7 mouse cellular contexts compared by ENCODE assay signal in genomic region chr6:113605224-113605545, GRCm38 (mm10). TPM values are rescaled to one million over a fixed set of nuclear protein-coding genes. Genes with fewer than 3 reads are reported as not detected.
DNase-seq lines count a peak whose midpoint lies in the region; ATAC-seq and TF ChIP-seq lines count a peak whose summit lies in the region.

No protein-coding gene starts in this region.

- H3K27ac ChIP-seq in lung, postnatal 0 days (ENCODE audit: low read length), result peak overlapping the region; percentile 83
- peak overlapping the region; percentile 74; the same call in 1 of the 2 replicates for H3K27ac ChIP-seq in limb, embryonic 14.5 days (replicated peaks; ENCODE audit: low read depth, low read length)
- no peak overlapping the region; the same call in 1 of the 2 replicates for H3K27ac ChIP-seq in stomach, embryonic 14.5 days (ENCODE audit: low read length)

- H3K9me3 ChIP-seq in lung, postnatal 0 days (ENCODE audit: low read length), result no peaks in the 10 kb centered on the region
- H3K9me3 ChIP-seq in limb, embryonic 14.5 days (ENCODE audit: control insufficient read depth, low read length), result no peaks in the 10 kb centered on the region
- H3K9me3 ChIP-seq in stomach, embryonic 14.5 days (ENCODE audit: control insufficient read depth, low read depth, low read length), result no peaks in the 10 kb centered on the region

- TF ChIP-seq CTCF in lung, postnatal 0 days (IDR thresholded peaks at IDR 0.05), result no peak

- TF ChIP-seq POLR2A in limb, embryonic 14.5 days (IDR thresholded peaks at IDR 0.05; ENCODE audit: borderline replicate concordance, extremely low read depth, insufficient read depth, insufficient read length), result no peak

- WGBS in lung, postnatal 0 days, result 4% methylated on average over 10 of the region's 10 CpGs
- WGBS in limb, embryonic 14.5 days, result 3% methylated on average over 10 of the region's 10 CpGs
- WGBS in stomach, embryonic 14.5 days, result 3% methylated on average over 10 of the region's 10 CpGs

- H3K4me1 ChIP-seq in lung, postnatal 0 days (ENCODE audit: insufficient read depth, low read depth, low read length), result peaks cover 7% of the 10 kb centered on the region; the same call in 1 of the 2 replicates
- H3K4me1 ChIP-seq in limb, embryonic 14.5 days (ENCODE audit: control insufficient read depth, insufficient read depth, low read length), result peaks cover 14% of the 10 kb centered on the region
- H3K4me1 ChIP-seq in stomach, embryonic 14.5 days (ENCODE audit: control insufficient read depth, insufficient read depth, low read length), result peaks cover 13% of the 10 kb centered on the region

- DNase-seq in lung, postnatal 0 days (ENCODE audit: low spot score), result no peak
- no peak for DNase-seq in lung, adult 18-20 months
- no peak for DNase-seq in limb, embryonic 14.5 days (ENCODE audit: low spot score)
- no peak for DNase-seq in cerebellum, adult 18-20 months
- no peak for DNase-seq in frontal cortex, postnatal 14 days (ENCODE audit: low spot score in 2 of 2)

- H3K36me3 ChIP-seq in lung, postnatal 0 days (ENCODE audit: insufficient read depth, low read length), result no peaks in the 10 kb centered on the region
- H3K36me3 ChIP-seq in limb, embryonic 14.5 days (ENCODE audit: control insufficient read depth, insufficient read depth, low read length), result peaks cover 12% of the 10 kb centered on the region
- peaks cover 8% of the 10 kb centered on the region; the same call in 1 of the 2 replicates for H3K36me3 ChIP-seq in stomach, embryonic 14.5 days (ENCODE audit: control insufficient read depth, insufficient read depth, low read length)

- peak overlapping the region; percentile 79 for H3K4me3 ChIP-seq in lung, postnatal 0 days (ENCODE audit: low read depth, low read length)
- H3K4me3 ChIP-seq in limb, embryonic 14.5 days (replicated peaks; ENCODE audit: low read length), result peak overlapping the region; percentile 92
- H3K4me3 ChIP-seq in stomach, embryonic 14.5 days (ENCODE audit: low read depth, low read length), result peak overlapping the region; percentile 95

- no peaks in the 10 kb centered on the region for H3K27me3 ChIP-seq in lung, postnatal 0 days (replicated peaks; ENCODE audit: insufficient read depth, low read length)
- H3K27me3 ChIP-seq in limb, embryonic 14.5 days (ENCODE audit: control insufficient read depth, insufficient read depth, low read length), result no peaks in the 10 kb centered on the region
- no peaks in the 10 kb centered on the region for H3K27me3 ChIP-seq in stomach, embryonic 14.5 days (ENCODE audit: control insufficient read depth, insufficient read depth, low read length)

- peak overlapping the region; percentile 83 for H3K9ac ChIP-seq in lung, postnatal 0 days (replicated peaks; ENCODE audit: low read depth)
- H3K9ac ChIP-seq in limb, embryonic 14.5 days (ENCODE audit: low read depth, low read length, severe bottlenecking), result peak overlapping the region; percentile 90
- peak overlapping the region; percentile 90 for H3K9ac ChIP-seq in stomach, embryonic 14.5 days (replicated peaks; ENCODE audit: low read depth, low read length)

- no peak for ATAC-seq in lung, postnatal 0 days
- ATAC-seq in erythroblast, adult 5-6 weeks (replicated peaks; ENCODE audit: low FRiP score, poor library complexity, severe bottlenecking), result peak; percentile 47
- no peak for ATAC-seq in limb, embryonic 14.5 days (ENCODE audit: low FRiP score, low read depth)
- no peak for ATAC-seq in stomach, embryonic 14.5 days (ENCODE audit: insufficient number of reproducible peaks, insufficient read depth, low FRiP score, low read depth)

- peak overlapping the region; percentile 66 for H3K4me2 ChIP-seq in lung, postnatal 0 days (replicated peaks; ENCODE audit: low read depth, low read length)
- H3K4me2 ChIP-seq in limb, embryonic 14.5 days (replicated peaks; ENCODE audit: low read depth, low read length, severe bottlenecking), result peak overlapping the region; percentile 72
- peak overlapping the region; percentile 61 for H3K4me2 ChIP-seq in stomach, embryonic 14.5 days (replicated peaks; ENCODE audit: low read depth, low read length)

- TF ChIP-seq EP300 in lung, postnatal 0 days (IDR thresholded peaks at IDR 0.05), result no peak

RNA-seq across cellular contexts. Expression of gene Brk1, which starts 0.6 kb away (rescaled TPM):
- polyA plus RNA-seq in lung, postnatal 0 days (2015; fragmentation: Nextera tagmentation; extraction: Ambion mirVana), result 215 and 225 TPM in 2 replicates
- 86.5 and 91.5 TPM in 2 replicates for total RNA-seq in erythroblast, adult 5-6 weeks (2015; ENCODE audit: low replicate concordance)
- 36.9 and 54.7 TPM in 2 replicates for total RNA-seq in erythroblast, adult 5-6 weeks (2017; ENCODE audit: low replicate concordance)
- polyA plus RNA-seq in limb, embryonic 14.5 days (2012; rRNA removed), result 211 and 223 TPM in 2 replicates
- 251 and 259 TPM in 2 replicates for polyA plus RNA-seq in limb, embryonic 14.5 days (2014; fragmentation: Nextera tagmentation; extraction: Ambion mirVana)
- 244 and 245 TPM in 2 replicates for polyA plus RNA-seq in stomach, embryonic 14.5 days (2014; fragmentation: Nextera tagmentation; extraction: Ambion mirVana)

RNA-seq across cellular contexts. Expression of gene Fancd2os, which starts 4.7 kb away (rescaled TPM):
- 0.18 TPM in 1 of 2 replicates, not detected in the other for polyA plus RNA-seq in lung, postnatal 0 days (2015; fragmentation: Nextera tagmentation; extraction: Ambion mirVana)
- total RNA-seq in erythroblast, adult 5-6 weeks (2015; ENCODE audit: low replicate concordance), result not detected in 2 replicates
- total RNA-seq in erythroblast, adult 5-6 weeks (2017; ENCODE audit: low replicate concordance), result not detected in 2 replicates
- 0.05 TPM in 1 of 2 replicates, not detected in the other for polyA plus RNA-seq in limb, embryonic 14.5 days (2012; rRNA removed)
- 0.19 and 0.40 TPM in 2 replicates for polyA plus RNA-seq in limb, embryonic 14.5 days (2014; fragmentation: Nextera tagmentation; extraction: Ambion mirVana)
- 0.28 and 0.82 TPM in 2 replicates for polyA plus RNA-seq in stomach, embryonic 14.5 days (2014; fragmentation: Nextera tagmentation; extraction: Ambion mirVana)

RNA-seq across cellular contexts. Expression of gene Vhl, which starts 18.6 kb away (rescaled TPM):
- polyA plus RNA-seq in lung, postnatal 0 days (2015; fragmentation: Nextera tagmentation; extraction: Ambion mirVana), result 28.2 and 30.6 TPM in 2 replicates
- 6.3 and 11.5 TPM in 2 replicates for total RNA-seq in erythroblast, adult 5-6 weeks (2015; ENCODE audit: low replicate concordance)
- total RNA-seq in erythroblast, adult 5-6 weeks (2017; ENCODE audit: low replicate concordance), result 3.6 and 8.9 TPM in 2 replicates
- polyA plus RNA-seq in limb, embryonic 14.5 days (2012; rRNA removed), result 36.2 and 37.2 TPM in 2 replicates
- polyA plus RNA-seq in limb, embryonic 14.5 days (2014; fragmentation: Nextera tagmentation; extraction: Ambion mirVana), result 55.3 and 60.4 TPM in 2 replicates
- 43.5 and 50.5 TPM in 2 replicates for polyA plus RNA-seq in stomach, embryonic 14.5 days (2014; fragmentation: Nextera tagmentation; extraction: Ambion mirVana)

RNA-seq across cellular contexts. Expression of gene Irak2, which starts 33.1 kb away (rescaled TPM):
- polyA plus RNA-seq in lung, postnatal 0 days (2015; fragmentation: Nextera tagmentation; extraction: Ambion mirVana), result 15.6 and 16.1 TPM in 2 replicates
- 18.8 and 56.0 TPM in 2 replicates for total RNA-seq in erythroblast, adult 5-6 weeks (2015; ENCODE audit: low replicate concordance)
- 58.7 and 68.4 TPM in 2 replicates for total RNA-seq in erythroblast, adult 5-6 weeks (2017; ENCODE audit: low replicate concordance)
- 9.0 and 9.1 TPM in 2 replicates for polyA plus RNA-seq in limb, embryonic 14.5 days (2012; rRNA removed)
- 2.3 and 3.3 TPM in 2 replicates for polyA plus RNA-seq in limb, embryonic 14.5 days (2014; fragmentation: Nextera tagmentation; extraction: Ambion mirVana)
- polyA plus RNA-seq in stomach, embryonic 14.5 days (2014; fragmentation: Nextera tagmentation; extraction: Ambion mirVana), result 6.3 and 7.4 TPM in 2 replicates
